Comparison of ENCODE assay signal across 19 mouse cellular contexts in genomic region chr17:27580392-27581068, GRCm38 (mm10). TPM values are rescaled to one million over a fixed set of nuclear protein-coding genes. Genes with fewer than 3 reads are reported as not detected.
A peak's percentile ranks its signal among the peaks of the same experiment; 100 is the strongest.
DNase-seq lines count a peak whose midpoint lies in the region; ATAC-seq and TF ChIP-seq lines count a peak whose summit lies in the region.
"Had no signal": no experiment of that assay in that cellular context is flagged by ENCODE, and none has a peak within 500 bp of the region (broad histone marks: within the 10 kb centered on the region; RNA-seq: fewer than 3 reads in every experiment).

No protein-coding gene starts in this region.

- no peak for TF ChIP-seq CTCF in E14TG2a.4 (conservative IDR thresholded peaks at IDR 0.05; ENCODE audit: low read length)

- no peak overlapping the region for H3K27ac ChIP-seq in heart, embryonic 16.5 days (ENCODE audit: low read length)
- H3K27ac ChIP-seq in heart, embryonic 11.5 days (ENCODE audit: low read depth, low read length), result no peak overlapping the region
- H3K27ac ChIP-seq in ES-E14 (ENCODE audit: insufficient read depth, low read depth, low read length, poor library complexity, severe bottlenecking), result no peak overlapping the region
- H3K27ac ChIP-seq in liver, embryonic 13.5 days, result peak overlapping the region; percentile 41
- H3K27ac ChIP-seq in midbrain, embryonic 10.5 days (replicated peaks), result no peak overlapping the region
- H3K27ac ChIP-seq: heart, embryonic 10.5 days; limb, embryonic 12.5 days; lung, embryonic 15.5 days had no signal

- ATAC-seq in heart, embryonic 16.5 days (replicated peaks; ENCODE audit: extremely low read depth, insufficient read depth, low FRiP score), result 0 out of 2 replicates have a peak, but pooled peaks have one; percentile 21
- no peak for ATAC-seq in heart, embryonic 11.5 days (replicated peaks; ENCODE audit: insufficient number of reproducible peaks, low FRiP score, low TSS enrichment)
- peak; percentile 76 for ATAC-seq in liver, embryonic 13.5 days (ENCODE audit: low read depth)
- ATAC-seq: inflammation-experienced regulatory T-cells, adult 6 months had no signal

- H3K4me1 ChIP-seq in heart, embryonic 16.5 days (ENCODE audit: control insufficient read depth, insufficient read depth, low read length), result peaks cover 3% of the 10 kb centered on the region; the same call in 1 of the 2 replicates
- peaks cover 6% of the 10 kb centered on the region; the same call in 1 of the 2 replicates for H3K4me1 ChIP-seq in heart, embryonic 11.5 days (ENCODE audit: control insufficient read depth, insufficient read depth, low read length)
- H3K4me1 ChIP-seq in E14TG2a.4 (replicated peaks; ENCODE audit: low read depth, low read length) (peaks cover 90% of the 10 kb centered on the region), ES-E14 (ENCODE audit: control insufficient read depth in 2 of 2, insufficient read depth in 2 of 2, low read length in 2 of 2, poor library complexity in 1 of 2) (peaks cover 4 to 20% of the 10 kb centered on the region in 2 experiments; a peak in 3 of 4 replicates)
- peaks cover 76% of the 10 kb centered on the region for H3K4me1 ChIP-seq in liver, embryonic 13.5 days (replicated peaks)
- no peaks in the 10 kb centered on the region for H3K4me1 ChIP-seq in midbrain, embryonic 10.5 days

- H3K27me3 ChIP-seq in heart, embryonic 16.5 days (ENCODE audit: control insufficient read depth, insufficient read depth, low read length), result no peaks in the 10 kb centered on the region
- H3K27me3 ChIP-seq in heart, embryonic 11.5 days (ENCODE audit: control insufficient read depth, insufficient read depth, low read length), result no peaks in the 10 kb centered on the region
- no peaks in the 10 kb centered on the region for H3K27me3 ChIP-seq in E14TG2a.4 (ENCODE audit: insufficient read depth, low read length)
- H3K27me3 ChIP-seq in liver, embryonic 13.5 days, result no peaks in the 10 kb centered on the region
- H3K27me3 ChIP-seq in midbrain, embryonic 10.5 days (ENCODE audit: low read depth, poor library complexity, severe bottlenecking), result no peaks in the 10 kb centered on the region
- H3K27me3 ChIP-seq: limb, embryonic 12.5 days; lung, embryonic 15.5 days had no signal

- DNase-seq in ES-E14 (ENCODE audit: low read depth, low spot score), result no peak
- DNase-seq in liver, embryonic 13.5 days, result peak; percentile 26
- no peak for DNase-seq in urinary bladder, postnatal 36 days (ENCODE audit: low spot score in 2 of 2)
- no peak for DNase-seq in midbrain, embryonic 10.5 days (ENCODE audit: low spot score)
- DNase-seq: adrenal gland, postnatal 14 days; gastrocnemius, postnatal 36 days; kidney, adult 8-10 months; midbrain, embryonic 14.5 days; retina, postnatal 1 day; thymus, postnatal 14 days had no signal

- H3K9me3 ChIP-seq in heart, embryonic 16.5 days (replicated peaks; ENCODE audit: control insufficient read depth, low read length), result no peaks in the 10 kb centered on the region
- no peaks in the 10 kb centered on the region for H3K9me3 ChIP-seq in heart, embryonic 11.5 days (replicated peaks; ENCODE audit: control insufficient read depth, low read length)
- H3K9me3 ChIP-seq in E14TG2a.4 (ENCODE audit: low read length) (no peaks in the 10 kb centered on the region), ES-E14 (ENCODE audit: control insufficient read depth, insufficient read depth, low read depth, low read length) (no peaks in the 10 kb centered on the region)
- H3K9me3 ChIP-seq in liver, embryonic 13.5 days (replicated peaks), result no peaks in the 10 kb centered on the region
- no peaks in the 10 kb centered on the region for H3K9me3 ChIP-seq in midbrain, embryonic 10.5 days (replicated peaks)
- H3K9me3 ChIP-seq: heart, embryonic 10.5 days; limb, embryonic 12.5 days; lung, embryonic 15.5 days had no signal

- H3K4me2 ChIP-seq in heart, embryonic 16.5 days (ENCODE audit: low read depth, low read length), result no peak overlapping the region
- no peak overlapping the region for H3K4me2 ChIP-seq in heart, embryonic 11.5 days
- H3K4me2 ChIP-seq in liver, embryonic 13.5 days, result peak overlapping the region; percentile 30; the same call in 1 of the 2 replicates
- H3K4me2 ChIP-seq: limb, embryonic 12.5 days; lung, embryonic 15.5 days had no signal

- H3K36me3 ChIP-seq in heart, embryonic 16.5 days (ENCODE audit: control insufficient read depth, insufficient read depth), result peaks cover 26% of the 10 kb centered on the region
- H3K36me3 ChIP-seq in heart, embryonic 11.5 days (ENCODE audit: control insufficient read depth, insufficient read depth, low read length), result peaks cover 35% of the 10 kb centered on the region
- peaks cover 84% of the 10 kb centered on the region for H3K36me3 ChIP-seq in E14TG2a.4 (ENCODE audit: insufficient read depth, low read length)
- peaks cover 26% of the 10 kb centered on the region for H3K36me3 ChIP-seq in ES-E14 (ENCODE audit: control insufficient read depth, insufficient read depth, low read length, poor library complexity, severe bottlenecking)
- H3K36me3 ChIP-seq in liver, embryonic 13.5 days, result peaks cover 71% of the 10 kb centered on the region
- peaks cover 98% of the 10 kb centered on the region for H3K36me3 ChIP-seq in midbrain, embryonic 10.5 days

- H3K9ac ChIP-seq in heart, embryonic 16.5 days (ENCODE audit: low read length), result no peak overlapping the region
- no peak overlapping the region for H3K9ac ChIP-seq in heart, embryonic 11.5 days (ENCODE audit: low read depth, low read length)
- H3K9ac ChIP-seq in ES-E14 (ENCODE audit: insufficient read depth, low read depth, low read length, poor library complexity, severe bottlenecking), result no peak overlapping the region
- H3K9ac ChIP-seq in liver, embryonic 13.5 days, result peak overlapping the region; percentile 30
- H3K9ac ChIP-seq: limb, embryonic 12.5 days; lung, embryonic 15.5 days had no signal

- in situ Hi-C loops in ES-E14 (cut with MboI; ENCODE audit: low sequenced_read_pairs in 2 of 2, unreplicated experiment in 2 of 2), result no loop called here

- no peak overlapping the region for H3K4me3 ChIP-seq in heart, embryonic 16.5 days (ENCODE audit: low read length)
- H3K4me3 ChIP-seq in heart, embryonic 11.5 days (ENCODE audit: low read depth, low read length), result no peak overlapping the region
- H3K4me3 ChIP-seq in E14TG2a.4 (replicated peaks; ENCODE audit: low read length) (peak overlapping the region; percentile 49), ES-E14 (ENCODE audit: insufficient read depth in 1 of 2, low read depth in 1 of 2, low read length in 2 of 2, poor library complexity in 1 of 2, severe bottlenecking in 1 of 2) (no peak overlapping the region; a peak in 1 of 4 replicates)
- H3K4me3 ChIP-seq in liver, embryonic 13.5 days (replicated peaks), result no peak overlapping the region
- H3K4me3 ChIP-seq in midbrain, embryonic 10.5 days, result no peak overlapping the region
- H3K4me3 ChIP-seq: heart, embryonic 10.5 days; limb, embryonic 12.5 days; lung, embryonic 15.5 days had no signal

- 79% methylated on average over 20 of the region's 20 CpGs for WGBS in heart, embryonic 16.5 days
- 89% methylated on average over 20 of the region's 20 CpGs for WGBS in heart, embryonic 11.5 days (ENCODE audit: insufficient replicate concordance)
- WGBS in liver, embryonic 13.5 days (ENCODE audit: insufficient replicate concordance), result 40% methylated on average over 20 of the region's 20 CpGs
- WGBS in midbrain, embryonic 10.5 days, result 90% methylated on average over 20 of the region's 20 CpGs

TF ChIP-seq in ES-E14, 5 proteins besides CTCF, POLR2A, EP300 and RAD21:
- no peak for TF ChIP-seq HCFC1 (IDR thresholded peaks at IDR 0.05; ENCODE audit: borderline replicate concordance, insufficient read depth, low read length)
- TF ChIP-seq ZNF384 (IDR thresholded peaks at IDR 0.05; ENCODE audit: low read depth, low read length), result peak; percentile 79
- TF ChIP-seq ZC3H11A (IDR thresholded peaks at IDR 0.05; ENCODE audit: borderline replicate concordance, low read depth, low read length), result no peak
- no peak for TF ChIP-seq CHD2 (IDR thresholded peaks at IDR 0.05; ENCODE audit: low read depth, low read length)
TF ChIP-seq in ES-E14: peak in this region for 1.

RNA-seq across cellular contexts. Expression of gene AI413582, which starts 15.0 kb away (rescaled TPM):
- 22.2 and 22.6 TPM in 2 replicates for polyA plus RNA-seq in heart, embryonic 16.5 days (2015; fragmentation: Nextera tagmentation; extraction: Ambion mirVana)
- 18.1 and 18.3 TPM in 2 replicates for polyA plus RNA-seq in heart, embryonic 11.5 days (2014; fragmentation: Nextera tagmentation; extraction: Ambion mirVana)
- total RNA-seq in ES-E14 (2012; rRNA removed), result 6.8 and 9.2 TPM in 2 replicates
- 13.1 and 13.7 TPM in 2 replicates for polyA plus RNA-seq in liver, embryonic 13.5 days (2015; fragmentation: Nextera tagmentation; extraction: Ambion mirVana)
- polyA plus RNA-seq in midbrain, embryonic 10.5 days (2016; fragmentation: Nextera tagmentation; extraction: Ambion mirVana), result 16.4 and 19.2 TPM in 2 replicates

RNA-seq across cellular contexts. Expression of gene Hmga1, which starts 24.2 kb away (rescaled TPM):
- polyA plus RNA-seq in heart, embryonic 16.5 days (2015; fragmentation: Nextera tagmentation; extraction: Ambion mirVana), result 135 and 186 TPM in 2 replicates
- 261 and 278 TPM in 2 replicates for polyA plus RNA-seq in heart, embryonic 11.5 days (2014; fragmentation: Nextera tagmentation; extraction: Ambion mirVana)
- 142 and 175 TPM in 2 replicates for total RNA-seq in ES-E14 (2012; rRNA removed)
- polyA plus RNA-seq in liver, embryonic 13.5 days (2015; fragmentation: Nextera tagmentation; extraction: Ambion mirVana), result 226 and 262 TPM in 2 replicates
- polyA plus RNA-seq in midbrain, embryonic 10.5 days (2016; fragmentation: Nextera tagmentation; extraction: Ambion mirVana), result 620 and 831 TPM in 2 replicates

RNA-seq across cellular contexts. Expression of gene Nudt3, which starts 42.8 kb away (rescaled TPM):
- 162 and 176 TPM in 2 replicates for polyA plus RNA-seq in heart, embryonic 16.5 days (2015; fragmentation: Nextera tagmentation; extraction: Ambion mirVana)
- polyA plus RNA-seq in heart, embryonic 11.5 days (2014; fragmentation: Nextera tagmentation; extraction: Ambion mirVana), result 38.8 and 47.4 TPM in 2 replicates
- 79.9 and 97.9 TPM in 2 replicates for total RNA-seq in ES-E14 (2012; rRNA removed)
- 31.3 and 33.9 TPM in 2 replicates for polyA plus RNA-seq in liver, embryonic 13.5 days (2015; fragmentation: Nextera tagmentation; extraction: Ambion mirVana)
- polyA plus RNA-seq in midbrain, embryonic 10.5 days (2016; fragmentation: Nextera tagmentation; extraction: Ambion mirVana), result 90.0 and 109 TPM in 2 replicates

RNA-seq across cellular contexts. Expression of gene RPS10-NUDT3, which starts 54.5 kb away (rescaled TPM):
- polyA plus RNA-seq in heart, embryonic 16.5 days (2015; fragmentation: Nextera tagmentation; extraction: Ambion mirVana), result not detected in 2 replicates
- not detected in 2 replicates for polyA plus RNA-seq in heart, embryonic 11.5 days (2014; fragmentation: Nextera tagmentation; extraction: Ambion mirVana)
- total RNA-seq in ES-E14 (2012; rRNA removed), result not detected in 2 replicates
- polyA plus RNA-seq in liver, embryonic 13.5 days (2015; fragmentation: Nextera tagmentation; extraction: Ambion mirVana), result not detected in 2 replicates
- polyA plus RNA-seq in midbrain, embryonic 10.5 days (2016; fragmentation: Nextera tagmentation; extraction: Ambion mirVana), result not detected in 2 replicates
- total RNA-seq: adrenal gland, postnatal 14 days; gastrocnemius, postnatal 36 days had no signal
- polyA plus RNA-seq: forebrain, embryonic 11.5 days; heart, embryonic 10.5 days; inflammation-experienced regulatory T-cells, adult 6 months; limb, embryonic 12.5 days; lung, embryonic 15.5 days; midbrain, embryonic 14.5 days; stomach, embryonic 16.5 days had no signal

RNA-seq across cellular contexts. Expression of gene Rps10, which starts 55.9 kb away (rescaled TPM):
- 511 and 514 TPM in 2 replicates for polyA plus RNA-seq in heart, embryonic 16.5 days (2015; fragmentation: Nextera tagmentation; extraction: Ambion mirVana)
- 659 and 724 TPM in 2 replicates for polyA plus RNA-seq in heart, embryonic 11.5 days (2014; fragmentation: Nextera tagmentation; extraction: Ambion mirVana)
- 1,842 and 2,049 TPM in 2 replicates for total RNA-seq in ES-E14 (2012; rRNA removed)
- polyA plus RNA-seq in liver, embryonic 13.5 days (2015; fragmentation: Nextera tagmentation; extraction: Ambion mirVana), result 778 and 786 TPM in 2 replicates
- polyA plus RNA-seq in midbrain, embryonic 10.5 days (2016; fragmentation: Nextera tagmentation; extraction: Ambion mirVana), result 731 and 876 TPM in 2 replicates
